Mouse (Mus musculus) spleen, postnatal 36 days (tissue): ENCODE results near the gene Anks1.

Source experiments
- DNase-seq, 2 experiments: peaks; one replicate each; pipeline ENCODE4 v3.0.0; 2022; ENCODE audit warnings: low spot score in 2 of 2, mixed read lengths in 1 of 2

Gene Anks1

DNA sequence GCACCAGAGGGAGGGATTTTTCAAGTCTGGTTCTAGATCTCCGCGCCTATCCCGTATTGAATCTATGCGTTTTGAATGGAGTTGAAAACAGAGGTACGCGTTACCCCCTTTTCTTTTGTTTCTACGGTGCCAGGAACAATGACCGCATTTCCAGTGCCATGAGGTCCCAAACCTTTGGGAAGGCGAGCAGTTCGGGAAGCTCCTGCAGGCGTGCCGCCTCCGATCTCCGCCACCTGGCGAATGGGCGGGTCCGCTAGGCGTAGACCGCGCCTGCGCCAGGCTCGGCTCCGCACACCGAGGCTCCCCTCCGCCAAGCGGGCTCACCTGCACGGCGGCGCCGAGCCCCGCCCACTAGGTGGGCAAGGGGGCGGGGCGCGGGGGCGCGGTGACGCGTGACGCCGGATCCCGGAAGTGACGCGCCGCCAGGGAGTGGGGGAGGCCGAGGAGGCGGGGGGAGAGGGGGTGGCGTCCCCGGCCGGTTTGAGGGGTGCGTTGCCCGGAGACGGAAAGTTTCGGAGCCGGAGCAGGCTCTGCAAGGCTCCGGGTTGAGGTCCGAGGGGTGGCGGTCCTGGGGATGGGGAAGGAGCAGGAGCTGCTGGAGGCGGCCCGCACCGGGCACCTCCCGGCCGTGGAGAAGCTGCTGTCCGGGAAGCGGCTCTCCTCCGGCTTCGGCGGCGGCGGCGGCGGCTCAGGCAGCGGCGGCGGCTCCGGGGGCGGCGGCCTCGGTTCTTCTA is at the start of gene Anks1:
Gene Anks1, plus strand, starts transcription at position 419 of the 734 bp plus-strand sequence.
- peak; percentile 80 to 81 for DNase-seq

DNA sequence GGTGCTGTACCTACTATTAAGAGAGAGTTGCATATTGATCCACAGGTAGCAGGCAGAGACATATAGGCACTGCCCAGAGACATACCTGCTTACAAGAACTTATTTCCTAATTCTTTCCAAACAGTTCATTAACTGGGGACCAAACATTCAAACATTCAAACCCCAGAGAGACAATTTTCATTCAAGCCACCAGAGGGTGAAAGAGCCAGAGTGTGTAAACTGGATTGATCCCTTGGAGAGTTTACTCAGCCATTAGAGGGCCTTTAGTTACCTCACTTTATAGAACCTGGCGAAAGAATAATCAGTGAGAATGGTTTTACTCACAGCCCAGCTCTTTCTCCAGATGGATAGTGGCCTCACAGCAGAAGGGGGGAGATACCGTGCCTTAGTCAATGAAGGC is 43.6 kb upstream of the Anks1 start:
- no peak for DNase-seq

DNA sequence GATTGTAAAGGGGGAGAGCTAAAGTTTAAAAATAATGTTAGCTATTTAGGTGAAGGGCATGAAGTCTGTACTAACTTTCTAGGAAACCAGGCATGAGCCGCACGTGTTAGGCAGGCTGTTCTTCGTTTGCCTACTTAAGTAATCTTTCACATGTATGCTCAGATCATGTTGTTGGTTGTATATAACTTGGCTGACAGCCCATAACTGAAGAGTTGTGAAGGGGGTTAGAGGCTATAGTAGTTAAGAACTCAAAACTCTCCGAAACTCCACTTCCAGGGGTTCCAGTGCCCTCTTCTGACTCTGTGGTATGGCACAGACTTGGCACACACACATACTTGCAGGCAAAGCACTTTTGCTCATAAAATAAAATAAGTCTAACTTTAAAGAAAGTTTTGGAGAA is 42.4 kb upstream of the Anks1 start:
- no peak for DNase-seq

- DNase-seq, result no peak
Measured at GRCm38 (mm10) chr17:27871851-27872250, 37.3 kb upstream of the Anks1 start.

DNA sequence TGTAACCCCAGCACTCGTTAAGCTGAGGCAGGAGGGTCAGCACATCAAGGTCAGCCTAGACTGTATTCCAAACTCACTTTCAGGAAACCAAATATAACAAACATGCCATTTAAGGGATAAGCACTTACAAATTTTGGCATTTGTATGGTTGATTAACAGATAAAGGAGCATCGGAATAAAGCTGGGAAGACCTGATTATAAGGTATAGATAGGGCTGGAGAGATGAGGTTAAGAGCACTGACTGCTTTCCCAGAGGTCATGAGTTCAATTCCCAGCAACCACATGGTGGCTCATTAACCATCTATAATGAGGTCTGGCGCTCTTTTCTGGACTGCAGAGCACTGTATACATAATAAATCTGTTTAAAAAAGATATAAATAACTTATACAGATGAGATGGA is 35.5 kb upstream of the Anks1 start:
- no peak for DNase-seq

DNA sequence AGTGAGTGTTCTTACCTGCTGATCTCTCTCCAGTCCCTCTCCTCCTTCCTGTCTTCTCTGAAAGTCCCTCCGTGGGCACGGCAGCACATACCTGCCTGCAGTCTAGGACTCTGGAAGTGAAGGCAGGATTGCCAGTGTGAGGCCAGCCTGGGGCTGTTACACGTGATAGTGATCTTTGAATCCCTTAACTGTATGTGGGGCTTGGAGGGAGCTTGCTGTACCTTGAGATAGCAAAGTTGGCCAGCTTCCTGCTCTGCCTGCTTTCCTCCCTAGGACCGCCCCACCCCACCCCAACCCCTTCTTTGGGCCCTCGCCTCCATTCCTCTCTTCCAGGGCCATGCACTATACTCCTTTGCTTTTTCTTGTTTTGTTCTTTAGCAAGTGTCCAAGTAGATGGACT is 34.6 kb upstream of the Anks1 start:
- DNase-seq, result no peak

GRCm38 (mm10) chr17:27881518-27881917 is 27.6 kb upstream of the Anks1 start:
- no peak for DNase-seq

DNA sequence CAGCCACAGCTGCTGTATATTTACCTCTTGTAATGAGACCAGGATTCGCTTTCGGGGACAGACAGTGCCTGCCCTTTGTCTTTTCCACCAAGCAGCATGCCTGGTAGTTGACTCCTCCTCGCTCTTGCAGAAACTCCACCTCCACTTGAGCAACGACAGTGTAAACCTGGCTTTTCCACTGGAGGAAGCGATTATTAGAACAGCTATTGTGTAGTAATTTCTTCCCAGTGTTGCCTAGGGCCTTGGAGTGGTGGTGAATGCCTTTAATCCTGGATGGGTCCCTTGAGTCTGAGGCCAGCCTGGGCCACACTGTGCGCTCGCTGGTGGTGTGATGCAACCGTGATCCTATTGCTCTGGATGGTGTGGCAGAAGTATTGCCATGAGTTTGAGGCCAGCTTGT is 26.0 kb upstream of the Anks1 start:
- no peak for DNase-seq

- DNase-seq, result no peak
Measured at GRCm38 (mm10) chr17:27883994-27884393, 25.1 kb upstream of the Anks1 start.

GRCm38 (mm10) chr17:27886499-27887210 is 22.5 kb upstream of the Anks1 start:
- DNase-seq, result no peak

- peak; percentile 81 to 87 for DNase-seq
Measured at GRCm38 (mm10) chr17:27907512-27908205, 1.4 kb upstream of the Anks1 start.

GRCm38 (mm10) chr17:27908206-27908887 is 759 bp upstream of the Anks1 start:
- peak; percentile 43 to 66 for DNase-seq

DNA sequence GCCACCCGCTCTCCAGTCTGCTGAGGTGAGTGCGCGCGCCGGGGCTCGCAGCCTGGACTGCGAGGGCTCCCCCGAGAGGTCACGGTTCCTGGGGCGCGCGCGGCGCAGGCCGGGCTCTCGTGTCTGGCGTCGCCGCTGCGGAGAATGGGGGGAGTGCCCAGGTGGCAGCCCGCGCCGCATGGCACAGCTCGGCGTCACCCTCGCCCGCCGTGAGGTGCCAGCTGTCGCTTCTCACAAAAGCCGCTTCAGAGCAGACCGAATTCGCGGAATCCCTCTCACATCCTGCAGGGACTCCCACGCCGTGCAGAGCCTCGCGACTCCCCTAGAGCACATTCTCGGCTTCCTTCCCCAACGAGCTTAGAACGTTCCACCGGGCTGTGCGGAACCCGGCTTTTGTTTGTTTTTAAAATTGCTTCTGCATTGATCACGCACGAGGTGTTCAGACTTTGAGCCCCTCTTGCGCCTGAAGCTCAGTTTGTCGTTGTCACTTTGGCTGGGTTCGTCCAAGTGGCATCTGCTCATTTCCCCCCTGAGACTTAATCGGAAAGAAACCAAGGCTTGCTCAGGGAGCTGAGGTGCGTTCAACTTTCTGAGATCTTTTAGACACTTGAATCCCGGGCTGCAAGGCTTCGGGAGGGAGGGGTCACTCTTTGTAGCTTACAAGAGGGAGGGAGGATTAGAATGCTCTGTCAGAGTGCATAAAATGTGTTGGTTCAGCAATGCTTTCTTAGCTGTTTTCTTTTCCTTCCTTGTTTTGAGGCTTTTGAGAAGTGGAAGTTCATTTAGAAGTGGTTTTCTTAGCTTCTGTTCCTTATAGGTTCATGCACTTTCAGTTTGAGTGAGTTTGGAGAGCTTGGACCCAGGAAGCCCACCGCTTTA is 755 bp downstream of the Anks1 start, which contains the start of gene Taf11:
Gene Taf11, minus strand, starts transcription at position 223 of the 879 bp plus-strand sequence.
- peak; percentile 52 to 59 for DNase-seq

DNA sequence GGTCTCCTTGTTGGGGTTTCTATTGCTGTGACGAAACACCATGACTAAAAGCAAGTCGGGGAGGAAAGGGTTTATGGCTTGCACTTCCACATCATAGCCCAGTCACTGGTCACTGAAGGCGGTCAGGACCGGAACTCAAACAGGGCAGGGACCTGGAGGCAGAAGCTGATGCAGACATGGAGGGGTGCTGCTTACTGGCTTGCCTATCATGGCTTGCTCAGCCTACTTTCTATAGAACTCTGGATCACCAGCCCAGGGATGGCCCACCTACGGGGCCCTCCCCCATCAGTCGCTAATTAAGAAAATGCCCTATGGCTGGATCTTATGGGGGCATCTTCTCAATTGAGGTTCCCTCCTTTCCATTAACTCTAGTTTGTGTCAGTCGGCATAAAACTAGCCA is 2.3 kb downstream of the Anks1 start:
- DNase-seq, result no peak

DNA sequence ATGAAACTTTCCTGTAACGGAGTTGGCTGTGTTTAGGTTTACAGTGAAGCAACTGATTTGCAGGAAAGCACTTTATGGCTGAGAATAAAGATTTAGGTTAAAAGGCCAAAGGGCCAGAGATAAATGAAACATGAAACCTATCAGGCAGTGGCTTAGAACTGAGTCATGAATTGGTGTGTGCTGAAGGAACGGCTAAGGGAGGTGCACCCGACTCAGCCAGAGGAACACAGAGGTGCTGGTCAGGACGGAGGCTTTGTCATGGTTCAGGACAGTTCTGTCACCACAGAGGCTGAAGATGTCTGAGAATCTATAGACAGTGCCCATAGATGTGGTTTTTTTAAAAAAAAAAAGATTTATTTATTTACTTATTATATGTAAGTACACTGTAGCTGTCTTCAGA is 5.6 kb downstream of the Anks1 start:
- no peak for DNase-seq

DNA sequence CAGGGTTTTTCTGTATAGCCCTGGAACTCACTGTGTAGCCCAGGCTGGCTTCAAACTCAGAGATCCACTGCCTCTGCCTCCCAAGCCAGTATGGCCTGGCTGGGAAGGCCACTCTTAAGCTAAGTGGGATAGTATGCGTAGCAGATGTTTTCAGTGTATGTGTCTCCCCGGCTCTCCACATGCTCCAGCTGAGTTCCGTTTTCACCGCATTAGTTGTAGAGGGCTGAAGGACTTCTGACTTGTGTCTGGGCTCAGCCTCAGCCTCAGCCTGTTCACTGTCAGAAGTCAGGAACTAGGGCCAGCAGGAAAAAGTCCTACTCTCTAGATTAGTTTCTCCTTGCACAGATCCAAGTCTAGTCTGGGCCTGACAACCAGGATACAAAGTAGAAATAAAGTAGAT is 7.3 kb downstream of the Anks1 start:
- no peak for DNase-seq

GRCm38 (mm10) chr17:27920676-27921075 is 11.6 kb downstream of the Anks1 start:
- no peak for DNase-seq

GRCm38 (mm10) chr17:27922174-27922712 is 13.1 kb downstream of the Anks1 start:
- DNase-seq, result no peak

- no peak for DNase-seq
Measured at GRCm38 (mm10) chr17:27925054-27925453, 15.9 kb downstream of the Anks1 start.

DNA sequence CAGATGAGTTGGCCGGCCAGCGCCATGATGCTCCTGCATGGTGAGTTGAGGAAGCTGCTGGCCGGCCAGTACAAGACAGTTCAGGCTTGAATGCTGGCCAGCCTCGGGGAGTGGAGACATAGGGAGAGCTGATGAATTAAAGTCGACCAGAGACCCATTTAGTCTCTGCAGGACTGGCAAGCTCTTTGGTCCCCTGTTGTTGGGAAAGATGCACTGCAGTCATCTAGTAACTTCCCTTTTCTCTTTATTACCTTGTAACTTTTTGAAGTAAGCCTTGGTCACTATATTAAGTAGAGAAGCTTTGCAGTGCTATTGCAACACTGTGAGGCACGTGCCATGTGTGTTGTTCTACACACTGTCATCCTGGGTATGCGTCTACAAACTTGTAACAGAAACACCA is 16.4 kb downstream of the Anks1 start:
- DNase-seq, result no peak

DNA sequence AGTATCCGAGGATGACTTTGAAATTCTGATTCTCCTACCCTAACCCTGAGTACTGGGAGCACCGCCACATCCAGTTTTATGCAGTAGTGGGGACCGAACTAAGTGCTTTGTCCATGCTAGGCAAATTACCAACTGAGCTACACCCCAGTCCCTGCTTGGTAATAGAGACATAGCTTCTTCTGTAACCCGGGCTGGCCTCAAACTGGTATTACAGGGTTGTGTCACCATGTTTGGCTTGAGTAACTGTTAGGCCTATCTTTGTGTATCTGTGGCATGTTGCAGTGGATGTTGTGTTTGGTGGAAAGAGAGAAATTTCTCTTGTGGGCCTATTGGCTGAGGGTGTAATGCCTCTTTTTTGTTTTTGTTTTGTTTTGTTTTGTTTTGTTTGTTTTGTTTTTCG is 21.2 kb downstream of the Anks1 start:
- DNase-seq, result no peak
